Mouse (Mus musculus) C2C12 (cell line): ENCODE measurements around the gene Bri3.

Source experiments
- CEBPB ChIP-seq: IDR thresholded peaks from one replicate; pipeline ENCODE4 v1.6.1; 2011; ENCODE audit warnings: low read depth, mild to moderate bottlenecking, control low read depth, moderate library complexity
- CTCF ChIP-seq: IDR thresholded peaks from one replicate; pipeline ENCODE4 v1.5.1; 2011; ENCODE audit not compliant: control insufficient read depth, insufficient read depth, insufficient read length
- MYOD1 ChIP-seq: IDR thresholded peaks from one replicate; pipeline ENCODE4 v1.6.1; 2011; ENCODE audit warnings: low read depth; ENCODE audit not compliant: control insufficient read depth, insufficient read length
- USF1 ChIP-seq: IDR thresholded peaks from one replicate; pipeline ENCODE4 v1.6.1; 2011; ENCODE audit warnings: low read depth, mild to moderate bottlenecking, control low read depth, moderate library complexity

- TF ChIP-seq CTCF: no peak
- TF ChIP-seq MYOD1: no peak
- no peak for TF ChIP-seq CEBPB
- TF ChIP-seq USF1: no peak
Observed at GRCm38 (mm10) chr5:144379431-144379830, 135.2 kb downstream of the Bri3 start.
